Mouse (Mus musculus) adrenal gland, postnatal 25 days (tissue): ENCODE measurements around the gene Muc20. TPM values are rescaled to one million over a fixed set of nuclear protein-coding genes. Genes with fewer than 3 reads are reported as not detected.

Experiments used
- DNase-seq: peaks from one replicate; pipeline ENCODE4 v3.0.0; 2021; ENCODE audit warnings: mixed read lengths
- total RNA-seq: library from RNA; stranded (reverse); gene quantifications from 2 replicates; pipeline ENCODE4 v1.2.3, GENCODE M21; 2021

Gene Muc20
- total RNA-seq, 1 experiment from 2014 or later: 0.12 TPM

GRCm38 (mm10) chr16:32796676-32797425 lies 384 bp downstream of the Muc20 start:
- DNase-seq: no peak

GRCm38 (mm10) chr16:32795177-32795576 lies 2.1 kb downstream of the Muc20 start:
- DNase-seq: no peak

- no peak for DNase-seq
Observed at GRCm38 (mm10) chr16:32790056-32790455, 7.2 kb downstream of the Muc20 start.

GRCm38 (mm10) chr16:32784840-32785239 lies 12.4 kb downstream of the Muc20 start:
- DNase-seq: no peak

GRCm38 (mm10) chr16:32783324-32784062 lies 13.7 kb downstream of the Muc20 start:
- no peak for DNase-seq

GRCm38 (mm10) chr16:32778956-32779355 lies 18.3 kb downstream of the Muc20 start:
- DNase-seq: no peak

- DNase-seq: no peak
Observed at GRCm38 (mm10) chr16:32776676-32777075, 20.6 kb downstream of the Muc20 start.

GRCm38 (mm10) chr16:32766904-32767303 lies 30.3 kb downstream of the Muc20 start:
- no peak for DNase-seq

GRCm38 (mm10) chr16:32764961-32765360 lies 32.3 kb downstream of the Muc20 start:
- DNase-seq: no peak

- no peak for DNase-seq
Observed at GRCm38 (mm10) chr16:32764550-32764949, 32.7 kb downstream of the Muc20 start.

- DNase-seq: no peak
Observed at GRCm38 (mm10) chr16:32750242-32751127, 46.8 kb downstream of the Muc20 start.

GRCm38 (mm10) chr16:32745852-32746251 lies 51.4 kb downstream of the Muc20 start:
- no peak for DNase-seq

- DNase-seq: no peak
Observed at GRCm38 (mm10) chr16:32742712-32743111, 54.5 kb downstream of the Muc20 start.

GRCm38 (mm10) chr16:32741366-32741765 lies 55.9 kb downstream of the Muc20 start:
- no peak for DNase-seq

- no peak for DNase-seq
Observed at GRCm38 (mm10) chr16:32740003-32740663, 57.1 kb downstream of the Muc20 start.

GRCm38 (mm10) chr16:32736022-32736421 lies 61.2 kb downstream of the Muc20 start:
- DNase-seq: no peak

GRCm38 (mm10) chr16:32735586-32735985 lies 61.6 kb downstream of the Muc20 start, which contains the start of gene Muc4:
TSS of gene Muc4 (plus strand) at chr16:32735886.
- no peak for DNase-seq

- DNase-seq: no peak
Observed at GRCm38 (mm10) chr16:32733213-32733612, 64.0 kb downstream of the Muc20 start.

- DNase-seq: no peak
Observed at GRCm38 (mm10) chr16:32728730-32729129, 68.5 kb downstream of the Muc20 start.

GRCm38 (mm10) chr16:32728240-32728639 lies 69.0 kb downstream of the Muc20 start:
- no peak for DNase-seq
